Mouse (Mus musculus) small intestine, adult 2 months (tissue): ENCODE results near the gene Ctnnal1. TPM values are rescaled to one million over a fixed set of nuclear protein-coding genes. Genes with fewer than 3 reads are reported as not detected.

ENCODE experiments used
- H3K27ac ChIP-seq: fragments of 200-500 bp; 2 replicates; pipeline ENCODE4 v1.5.1; 2012; ENCODE audit warnings: low read depth, low read length, control low read depth, inconsistent platforms; ENCODE audit not compliant: insufficient read depth
- H3K27me3 ChIP-seq: fragments of 200-500 bp; 2 replicates; pipeline ENCODE4 v1.6.1; 2012; ENCODE audit warnings: mild to moderate bottlenecking, moderate library complexity, low read length, inconsistent platforms; ENCODE audit not compliant: control insufficient read depth, insufficient read depth
- H3K36me3 ChIP-seq: fragments of 200-500 bp; 2 replicates; pipeline ENCODE4 v1.6.1; 2012; ENCODE audit warnings: mild to moderate bottlenecking, low read length, control low read depth, inconsistent platforms; ENCODE audit not compliant: control insufficient read depth, insufficient read depth
- H3K4me1 ChIP-seq: fragments of 200-500 bp; 2 replicates; pipeline ENCODE4 v1.6.1; 2012; ENCODE audit warnings: low read length, inconsistent platforms, mixed read lengths; ENCODE audit not compliant: control insufficient read depth, insufficient read depth, insufficient read length
- H3K4me3 ChIP-seq: fragments of 200-500 bp; 2 replicates; pipeline ENCODE4 v1.5.1; 2012; ENCODE audit warnings: low read depth, mild to moderate bottlenecking, control low read depth, inconsistent platforms, low read length, moderate library complexity
- CTCF ChIP-seq: fragments of 200-500 bp; IDR thresholded peaks from 2 replicates; pipeline ENCODE4 v1.5.1; 2012; ENCODE audit warnings: low read depth, mild to moderate bottlenecking, control low read depth, inconsistent platforms, low read length, moderate library complexity, mixed read lengths; ENCODE audit not compliant: insufficient replicate concordance, insufficient read length; ENCODE audit errors: extremely low read depth
- POLR2A ChIP-seq: fragments of 200-500 bp; IDR thresholded peaks from 2 replicates; pipeline ENCODE4 v1.6.1; 2012; ENCODE audit warnings: low read depth, mild to moderate bottlenecking, control low read depth, inconsistent platforms, low read length, moderate library complexity
- WGBS: fragments of 180-500 bp; shearing (Covaris S2); methylation state at CpG from one replicate; pipeline ENCODE4 v1.1.7; 2018; 5-methylcytosine and 5-hydroxymethylcytosine counted together
- polyA plus RNA-seq: library from polyadenylated mRNA; depleted of rRNA; stranded (reverse); fragments of >200 nt; gene quantifications from 2 replicates; pipeline ENCODE4 v1.2.3, GENCODE M21; 2012

Gene Ctnnal1
- polyA plus RNA-seq, 1 experiment: 1.3 TPM

GRCm38 (mm10) chr4:56905507-56905906 is 40.5 kb upstream of the Ctnnal1 start:
- Histone ChIP-seq H3K27ac (no peak overlapping the region), H3K4me3 (no peak overlapping the region), H3K27me3 (no peaks in the 10 kb centered on the region), H3K4me1 (no peaks in the 10 kb centered on the region), H3K36me3 (peaks cover 54% of the 10 kb centered on the region)
- TF ChIP-seq CTCF (no peak), POLR2A (no peak)
- 83% methylated on average over 5 of the region's 5 CpGs for WGBS

- no peaks in the 10 kb centered on the region for H3K27me3 ChIP-seq
- no peak for TF ChIP-seq POLR2A
- TF ChIP-seq CTCF: peak; percentile 19; the same call in 1 of the 2 replicates
- H3K36me3 ChIP-seq: peaks cover 56% of the 10 kb centered on the region
- no peaks in the 10 kb centered on the region for H3K4me1 ChIP-seq
- no peak overlapping the region for H3K27ac ChIP-seq
- no peak overlapping the region for H3K4me3 ChIP-seq
- 97% methylated on average over 2 of the region's 2 CpGs for WGBS
Observed at GRCm38 (mm10) chr4:56901671-56902070, 36.7 kb upstream of the Ctnnal1 start.

GRCm38 (mm10) chr4:56899216-56899615 is 34.2 kb upstream of the Ctnnal1 start:
- peaks cover 51% of the 10 kb centered on the region for H3K36me3 ChIP-seq

GRCm38 (mm10) chr4:56897511-56897910 is 32.5 kb upstream of the Ctnnal1 start:
- Histone ChIP-seq H3K4me3 (no peak overlapping the region), H3K4me1 (peaks cover 4% of the 10 kb centered on the region; the same call in 1 of the 2 replicates), H3K27me3 (no peaks in the 10 kb centered on the region), H3K36me3 (peaks cover 38% of the 10 kb centered on the region), H3K27ac (no peak overlapping the region)
- no peak for TF ChIP-seq CTCF
- no peak for TF ChIP-seq POLR2A
- WGBS: 58% methylated on average over 3 of the region's 3 CpGs

More at GRCm38 (mm10) chr4:56899216-56899615, 34.2 kb upstream of the Ctnnal1 start:
- 94% methylated on average over 8 of the region's 8 CpGs for WGBS
- H3K4me3 ChIP-seq: no peak overlapping the region
- H3K27me3 ChIP-seq: no peaks in the 10 kb centered on the region
- no peak overlapping the region for H3K27ac ChIP-seq
- TF ChIP-seq CTCF (no peak), POLR2A (no peak)
- H3K4me1 ChIP-seq: no peaks in the 10 kb centered on the region

DNA sequence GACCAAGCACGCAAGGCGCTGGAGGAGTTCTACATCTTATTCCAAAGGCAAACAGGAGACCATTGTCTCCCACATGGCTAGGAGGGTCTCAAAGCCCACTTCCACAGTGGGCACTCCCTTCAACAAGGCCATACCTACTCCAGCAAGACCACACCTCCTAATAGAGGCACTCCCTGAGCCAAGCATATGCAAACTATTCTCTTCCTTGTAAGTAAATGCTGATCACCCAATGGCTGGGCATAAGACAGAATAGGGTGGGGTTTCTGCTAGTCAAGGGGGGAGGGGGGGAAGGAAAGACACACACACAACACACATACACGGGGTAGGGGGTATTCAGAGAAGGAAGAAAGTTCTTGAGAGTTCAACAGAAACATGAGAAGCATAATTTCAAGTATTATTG is 29.2 kb upstream of the Ctnnal1 start:
- Histone ChIP-seq H3K36me3 (peaks cover 37% of the 10 kb centered on the region), H3K4me1 (peaks cover 5% of the 10 kb centered on the region; the same call in 1 of the 2 replicates), H3K27me3 (no peaks in the 10 kb centered on the region), H3K4me3 (no peak overlapping the region), H3K27ac (no peak overlapping the region)
- no peak for TF ChIP-seq POLR2A
- no peak for TF ChIP-seq CTCF
- 88% methylated on average over 3 of the region's 3 CpGs for whole genome bisulfite sequencing

GRCm38 (mm10) chr4:56892501-56893115 is 27.6 kb upstream of the Ctnnal1 start:
- H3K27me3 ChIP-seq: no peaks in the 10 kb centered on the region
- H3K4me1 ChIP-seq: peaks cover 5% of the 10 kb centered on the region; the same call in 1 of the 2 replicates
- H3K36me3 ChIP-seq: peaks cover 34% of the 10 kb centered on the region
- peak overlapping the region; percentile 28; the same call in 1 of the 2 replicates for H3K4me3 ChIP-seq
- TF ChIP-seq POLR2A (no peak), CTCF (no peak)
- WGBS: 29% methylated on average over 6 of the region's 6 CpGs
- peak overlapping the region; percentile 94 for H3K27ac ChIP-seq

DNA sequence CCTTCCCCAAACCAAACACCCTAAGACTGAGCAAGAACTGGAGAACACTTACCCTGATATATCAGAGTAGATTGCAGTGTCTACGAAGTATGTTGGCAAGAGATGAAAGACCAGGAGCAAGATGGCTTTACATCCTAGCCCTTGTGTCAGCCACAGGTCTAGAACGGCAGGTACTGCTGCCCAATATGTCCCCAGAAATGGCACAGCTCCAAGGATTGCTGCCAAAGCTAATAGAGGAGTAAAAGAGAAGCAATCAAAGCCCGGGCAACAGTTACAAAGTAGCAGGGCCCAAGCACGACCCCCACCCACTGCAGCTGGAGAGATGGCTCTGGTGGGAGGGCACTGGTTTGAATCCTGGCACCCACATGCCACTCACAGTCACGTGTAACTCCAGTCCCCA is 23.5 kb upstream of the Ctnnal1 start:
- Histone ChIP-seq H3K4me3 (no peak overlapping the region), H3K36me3 (peaks cover 46% of the 10 kb centered on the region), H3K27me3 (no peaks in the 10 kb centered on the region), H3K4me1 (peaks cover 5% of the 10 kb centered on the region; the same call in 1 of the 2 replicates), H3K27ac (no peak overlapping the region)
- 31% methylated on average over 5 of the region's 5 CpGs for WGBS
- TF ChIP-seq CTCF: no peak
